Mouse (Mus musculus): ENCODE results near the gene Dock1. TPM values are rescaled to one million over a fixed set of nuclear protein-coding genes. Genes with fewer than 3 reads are reported as not detected.

The Dock1 gene
- total and polyA plus RNA-seq, 3 experiments = not detected

DNA sequence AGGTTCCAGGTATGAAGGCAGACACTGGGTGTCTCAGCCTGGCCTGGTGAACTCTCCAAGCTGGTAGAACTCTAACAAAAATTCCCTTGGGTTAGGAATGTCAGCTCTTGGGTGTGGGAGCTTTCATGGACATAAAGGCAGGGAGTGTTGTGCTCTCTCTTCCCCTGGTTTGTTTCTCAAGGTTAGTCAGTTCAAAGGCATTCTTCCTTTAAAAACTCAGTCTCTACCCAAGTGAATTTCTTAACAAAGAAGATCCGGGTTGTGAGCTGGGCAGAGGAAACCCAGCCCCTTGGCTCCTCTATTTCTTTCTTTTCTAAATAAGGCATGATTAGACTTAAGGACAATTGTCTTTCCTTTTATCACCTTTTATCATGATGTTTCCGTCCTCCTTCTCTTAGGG, 261.4 kb downstream of the Dock1 start:
- no peak for ATAC-seq (ENCODE audit: extremely low read depth, insufficient number of reproducible peaks, low FRiP score, poor library complexity, severe bottlenecking)
- H3K9me3 ChIP-seq (replicated peaks) = peaks cover 56% of the 10 kb centered on the region

GRCm38 (mm10) chr7:134937471-134937926, 267.0 kb downstream of the Dock1 start:
- Histone ChIP-seq H3K9me3 (replicated peaks) (peaks cover 76% of the 10 kb centered on the region), H3K27me3 (ENCODE audit: insufficient read depth, low read length) (no peaks in the 10 kb centered on the region; the same call in 1 of the 2 replicates), H3K36me3 (replicated peaks) (no peaks in the 10 kb centered on the region), H3K4me3 (ENCODE audit: low read depth, low read length) (no peak overlapping the region; the same call in 1 of the 2 replicates), H3K4me1 (ENCODE audit: insufficient read depth, low read depth, low read length) (no peaks in the 10 kb centered on the region)
- ATAC-seq (ENCODE audit: extremely low read depth, insufficient number of reproducible peaks, low FRiP score, poor library complexity, severe bottlenecking) (no peak), DNase-seq (ENCODE audit: low spot score) (no peak)
- no peak for TF ChIP-seq CTCF (IDR thresholded peaks at IDR 0.05; ENCODE audit: low read depth, low read length)
- TF ChIP-seq TAL1 (conservative IDR thresholded peaks at IDR 0.05; ENCODE audit: low read depth, low read length) = no peak
- no peak for TF ChIP-seq GATA1 (IDR thresholded peaks at IDR 0.05; ENCODE audit: borderline replicate concordance, low read length)
- TF ChIP-seq GATA2 (IDR thresholded peaks at IDR 0.05; ENCODE audit: borderline replicate concordance, low read depth, low read length) = no peak
- no peak for TF ChIP-seq POLR2AphosphoS5 (IDR thresholded peaks at IDR 0.05; ENCODE audit: insufficient replicate concordance, low read depth, low read length)

More for the DNA sequence above, 261.4 kb downstream of the Dock1 start:
- TF ChIP-seq POLR2AphosphoS5 (IDR thresholded peaks at IDR 0.05; ENCODE audit: insufficient replicate concordance, low read depth, low read length) (no peak), GATA2 (IDR thresholded peaks at IDR 0.05; ENCODE audit: borderline replicate concordance, low read depth, low read length) (no peak), CTCF (IDR thresholded peaks at IDR 0.05; ENCODE audit: low read depth, low read length) (no peak), GATA1 (IDR thresholded peaks at IDR 0.05; ENCODE audit: borderline replicate concordance, low read length) (no peak), TAL1 (conservative IDR thresholded peaks at IDR 0.05; ENCODE audit: low read depth, low read length) (no peak)
- H3K27me3 ChIP-seq (ENCODE audit: insufficient read depth, low read length) = no peaks in the 10 kb centered on the region
- no peak overlapping the region for H3K4me3 ChIP-seq (ENCODE audit: low read depth, low read length)
- H3K36me3 ChIP-seq (replicated peaks) = no peaks in the 10 kb centered on the region
- DNase-seq (ENCODE audit: low spot score) = no peak
- no peaks in the 10 kb centered on the region for H3K4me1 ChIP-seq (ENCODE audit: insufficient read depth, low read depth, low read length)

DNA sequence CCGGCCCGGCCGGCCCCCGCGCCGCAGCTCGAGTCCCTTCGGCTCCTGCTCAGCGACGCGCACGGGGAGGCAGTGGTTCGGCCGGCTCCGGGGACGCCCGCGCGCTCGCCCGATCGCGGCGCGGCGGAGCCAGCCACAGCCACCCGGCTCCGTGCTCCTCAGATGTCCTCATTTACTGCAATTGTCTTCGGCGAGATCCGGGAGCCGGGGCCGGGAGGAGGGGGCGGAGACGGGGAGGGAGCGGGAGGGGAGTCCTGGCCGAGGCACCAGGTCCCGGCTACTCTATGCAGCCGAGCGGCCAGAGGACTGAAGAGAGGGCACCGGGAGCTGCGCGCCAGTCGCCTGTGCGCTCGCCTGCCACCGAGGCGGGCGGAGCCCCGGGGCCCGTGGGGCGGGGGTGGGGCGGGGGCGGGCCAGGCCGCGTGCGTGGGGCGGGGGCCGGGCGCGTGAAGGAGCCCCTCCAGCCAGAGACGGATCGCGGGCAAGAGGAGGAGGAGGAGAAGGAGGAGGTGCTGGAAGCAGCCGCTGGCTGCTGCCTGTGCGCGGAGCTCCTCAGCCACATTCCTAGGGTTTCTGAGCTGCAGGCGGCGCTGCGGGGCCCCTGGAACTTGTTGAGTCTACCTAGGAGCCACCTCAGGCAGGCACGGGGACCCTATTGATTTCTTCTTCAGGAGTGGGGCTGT, 267.6 kb downstream of the Dock1 start, which contains the start of gene Fam196a:
Gene Fam196a (minus strand): TSS at position 504 of the 683 bp plus-strand sequence.
- no peak within 1 kb of the TSS; the same call in 1 of the 2 replicates for H3K4me3 ChIP-seq (ENCODE audit: low read depth, low read length)
- H3K36me3 ChIP-seq (replicated peaks) = no peaks in the 10 kb centered on the region
- no peaks in the 10 kb centered on the region; the same call in 1 of the 2 replicates for H3K27me3 ChIP-seq (ENCODE audit: insufficient read depth, low read length)
- peaks cover 75% of the 10 kb centered on the region for H3K9me3 ChIP-seq (replicated peaks)
- no peak for ATAC-seq (ENCODE audit: extremely low read depth, insufficient number of reproducible peaks, low FRiP score, poor library complexity, severe bottlenecking)
- no peaks in the 10 kb centered on the region for H3K4me1 ChIP-seq (ENCODE audit: insufficient read depth, low read depth, low read length)
- DNase-seq (ENCODE audit: low spot score) = no peak
- TF ChIP-seq CTCF (IDR thresholded peaks at IDR 0.05; ENCODE audit: low read depth, low read length) = no peak
- no peak for TF ChIP-seq GATA2 (IDR thresholded peaks at IDR 0.05; ENCODE audit: borderline replicate concordance, low read depth, low read length)
- TF ChIP-seq TAL1 (conservative IDR thresholded peaks at IDR 0.05; ENCODE audit: low read depth, low read length) = no peak
- TF ChIP-seq GATA1 (IDR thresholded peaks at IDR 0.05; ENCODE audit: borderline replicate concordance, low read length) = no peak
- TF ChIP-seq POLR2AphosphoS5 (IDR thresholded peaks at IDR 0.05; ENCODE audit: insufficient replicate concordance, low read depth, low read length) = no peak

- no peaks in the 10 kb centered on the region for H3K4me1 ChIP-seq (ENCODE audit: insufficient read depth, low read depth, low read length)
- no peak for ATAC-seq (ENCODE audit: extremely low read depth, insufficient number of reproducible peaks, low FRiP score, poor library complexity, severe bottlenecking)
- H3K27me3 ChIP-seq (ENCODE audit: insufficient read depth, low read length) = no peaks in the 10 kb centered on the region; the same call in 1 of the 2 replicates
- no peak for TF ChIP-seq GATA2 (IDR thresholded peaks at IDR 0.05; ENCODE audit: borderline replicate concordance, low read depth, low read length)
- TF ChIP-seq GATA1 (IDR thresholded peaks at IDR 0.05; ENCODE audit: borderline replicate concordance, low read length) = no peak
- TF ChIP-seq CTCF (IDR thresholded peaks at IDR 0.05; ENCODE audit: low read depth, low read length) = no peak
- no peak for TF ChIP-seq POLR2AphosphoS5 (IDR thresholded peaks at IDR 0.05; ENCODE audit: insufficient replicate concordance, low read depth, low read length)
- TF ChIP-seq TAL1 (conservative IDR thresholded peaks at IDR 0.05; ENCODE audit: low read depth, low read length) = no peak
- H3K36me3 ChIP-seq (replicated peaks) = no peaks in the 10 kb centered on the region
- no peak for DNase-seq (ENCODE audit: low spot score)
- H3K4me3 ChIP-seq (ENCODE audit: low read depth, low read length) = no peak overlapping the region
- H3K9me3 ChIP-seq (replicated peaks) = peaks cover 75% of the 10 kb centered on the region
These were observed 271.4 kb downstream of the Dock1 start for GRCm38 (mm10) chr7:134941891-134942290.

DNA sequence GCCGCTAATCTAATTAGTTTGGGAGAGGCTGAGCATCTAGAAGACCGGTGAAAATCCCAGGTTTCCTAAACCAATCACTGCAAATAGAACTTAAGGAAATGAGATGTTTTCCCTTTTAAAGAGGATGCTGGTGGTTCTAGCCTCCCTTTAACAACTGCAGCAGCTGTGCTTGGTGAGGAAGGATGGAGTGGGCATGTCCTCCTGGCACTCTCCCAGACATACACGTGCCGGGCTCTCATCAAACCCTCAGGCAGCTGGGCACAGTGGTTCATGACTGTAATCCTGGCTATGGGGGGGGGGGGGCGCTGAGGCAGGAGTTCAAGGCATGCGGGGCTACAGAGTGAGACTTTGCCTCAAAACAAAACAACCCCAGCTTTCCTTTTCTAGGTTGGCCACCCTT, 272.6 kb downstream of the Dock1 start:
- no peaks in the 10 kb centered on the region for H3K4me1 ChIP-seq (ENCODE audit: insufficient read depth, low read depth, low read length)
- H3K36me3 ChIP-seq (replicated peaks) = no peaks in the 10 kb centered on the region
- ATAC-seq (ENCODE audit: extremely low read depth, insufficient number of reproducible peaks, low FRiP score, poor library complexity, severe bottlenecking) (no peak), DNase-seq (ENCODE audit: low spot score) (no peak)
- H3K4me3 ChIP-seq (ENCODE audit: low read depth, low read length) = no peak overlapping the region
- no peak for TF ChIP-seq GATA2 (IDR thresholded peaks at IDR 0.05; ENCODE audit: borderline replicate concordance, low read depth, low read length)
- TF ChIP-seq GATA1 (IDR thresholded peaks at IDR 0.05; ENCODE audit: borderline replicate concordance, low read length) = no peak
- no peak for TF ChIP-seq POLR2AphosphoS5 (IDR thresholded peaks at IDR 0.05; ENCODE audit: insufficient replicate concordance, low read depth, low read length)
- TF ChIP-seq CTCF (IDR thresholded peaks at IDR 0.05; ENCODE audit: low read depth, low read length) = no peak
- TF ChIP-seq TAL1 (conservative IDR thresholded peaks at IDR 0.05; ENCODE audit: low read depth, low read length) = no peak
- no peaks in the 10 kb centered on the region for H3K27me3 ChIP-seq (ENCODE audit: insufficient read depth, low read length)
- peaks cover 73% of the 10 kb centered on the region for H3K9me3 ChIP-seq (replicated peaks)

DNA sequence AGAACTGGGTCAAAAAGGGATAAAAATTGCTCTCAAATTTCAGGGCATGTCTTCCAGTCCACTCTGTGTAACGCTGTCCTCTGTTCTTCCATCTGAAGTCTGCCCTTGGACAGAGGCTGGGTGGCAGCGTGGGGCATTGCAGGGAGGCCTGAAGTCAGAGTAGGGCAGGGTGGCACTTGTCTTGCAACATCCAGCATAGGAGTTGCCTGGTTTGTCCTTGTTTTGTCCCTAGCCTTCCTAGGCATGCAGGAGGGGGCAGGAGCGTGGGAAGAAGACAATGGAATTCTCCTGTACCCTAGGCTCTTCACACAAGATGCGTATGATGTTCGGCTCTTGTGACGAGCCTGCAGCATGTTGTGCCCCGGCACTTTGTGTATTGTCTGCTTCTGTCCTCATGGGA, 273.2 kb downstream of the Dock1 start:
- Histone ChIP-seq H3K27me3 (ENCODE audit: insufficient read depth, low read length) (no peaks in the 10 kb centered on the region), H3K9me3 (replicated peaks) (peaks cover 68% of the 10 kb centered on the region), H3K4me1 (ENCODE audit: insufficient read depth, low read depth, low read length) (no peaks in the 10 kb centered on the region), H3K36me3 (replicated peaks) (no peaks in the 10 kb centered on the region), H3K4me3 (ENCODE audit: low read depth, low read length) (no peak overlapping the region)
- ATAC-seq (ENCODE audit: extremely low read depth, insufficient number of reproducible peaks, low FRiP score, poor library complexity, severe bottlenecking) (no peak), DNase-seq (ENCODE audit: low spot score) (no peak)
- no peak for TF ChIP-seq TAL1 (conservative IDR thresholded peaks at IDR 0.05; ENCODE audit: low read depth, low read length)
- TF ChIP-seq CTCF (IDR thresholded peaks at IDR 0.05; ENCODE audit: low read depth, low read length) = no peak
- TF ChIP-seq POLR2AphosphoS5 (IDR thresholded peaks at IDR 0.05; ENCODE audit: insufficient replicate concordance, low read depth, low read length) = no peak
